Mouse (Mus musculus) adrenal gland, postnatal 10 days (tissue): Measurements from ENCODE around the gene Pfn4. TPM values are rescaled to one million over a fixed set of nuclear protein-coding genes. Genes with fewer than 3 reads are reported as not detected.
A peak's percentile ranks its signal among the peaks of the same experiment; 100 is the strongest.
"Not testable (repeated sequence)": the region's sequence is repeated elsewhere in the genome, so short reads cannot be mapped to it uniquely, and the experiment has no call there.

Experiments
- DNase-seq: peaks from one replicate; pipeline ENCODE4 v3.0.0; 2021; ENCODE audit warnings: mixed read lengths
- total RNA-seq, 2 experiments: library from RNA; stranded (reverse); gene quantifications; 2 replicates each; pipeline ENCODE4 v1.2.3; 2021

The Pfn4 gene
- total RNA-seq, 2 experiments from 2014 or later = 2.5 to 3.9 TPM

DNA sequence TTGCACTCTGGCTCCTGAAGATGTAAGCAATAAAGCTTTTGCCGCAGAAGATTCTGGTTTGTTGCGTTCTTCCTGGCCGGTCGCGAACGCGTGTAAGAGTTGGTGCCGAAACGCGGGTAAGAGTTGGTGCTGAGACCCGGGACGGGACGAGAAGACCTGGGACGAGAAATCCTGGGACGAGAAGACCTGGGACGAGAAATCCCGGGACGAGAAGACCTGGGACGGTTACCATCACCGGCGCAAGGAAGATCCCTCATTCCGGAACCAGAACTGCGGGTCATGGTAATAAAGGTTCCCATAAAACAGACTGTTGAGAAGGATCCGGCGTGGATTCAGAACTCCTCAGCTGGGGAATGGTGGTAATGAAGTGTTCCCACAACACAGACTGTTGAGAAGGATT, 19.3 kb downstream of the Pfn4 start:
- not testable (repeated sequence) for DNase-seq

DNA sequence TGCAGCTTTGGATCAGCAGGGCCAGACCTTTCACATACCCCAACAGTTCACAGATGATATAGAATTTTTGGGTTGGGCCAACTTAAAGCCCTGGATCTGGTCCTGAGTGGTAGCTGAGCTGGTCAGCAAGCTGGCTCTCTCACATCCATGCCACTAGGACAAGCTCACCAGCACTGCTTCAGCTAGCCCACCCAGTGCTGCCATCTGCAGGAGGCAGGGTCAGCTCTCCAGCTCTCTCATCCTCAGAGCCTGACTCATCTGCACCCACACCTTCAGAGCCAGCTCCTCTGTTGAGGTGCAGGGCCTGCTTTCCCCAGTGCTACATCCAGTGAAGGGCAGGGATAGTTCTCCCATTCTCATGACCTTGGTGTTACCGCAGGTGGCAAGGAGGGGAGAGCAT, 24.9 kb downstream of the Pfn4 start:
- peak; percentile 24 for DNase-seq

DNA sequence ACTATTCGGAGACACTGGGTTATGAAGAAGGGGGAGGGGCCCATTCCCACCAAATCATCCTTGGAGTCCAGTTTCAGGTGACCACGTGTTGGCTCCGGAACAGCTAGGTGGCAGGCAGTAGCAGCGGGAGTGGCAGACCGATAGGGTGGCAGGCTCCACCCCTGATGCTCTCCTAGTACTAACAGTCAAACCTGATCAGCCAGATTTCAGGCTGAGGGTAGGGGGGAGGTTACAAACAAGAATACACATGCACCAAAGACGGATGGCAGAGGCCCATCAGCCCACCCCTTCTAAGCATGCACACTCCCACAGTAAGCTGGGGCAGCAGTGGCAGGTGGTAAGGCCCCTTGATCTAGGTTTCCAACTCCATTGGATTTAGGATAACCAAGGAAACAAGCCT, 28.6 kb downstream of the Pfn4 start:
- DNase-seq = not testable (repeated sequence)

DNA sequence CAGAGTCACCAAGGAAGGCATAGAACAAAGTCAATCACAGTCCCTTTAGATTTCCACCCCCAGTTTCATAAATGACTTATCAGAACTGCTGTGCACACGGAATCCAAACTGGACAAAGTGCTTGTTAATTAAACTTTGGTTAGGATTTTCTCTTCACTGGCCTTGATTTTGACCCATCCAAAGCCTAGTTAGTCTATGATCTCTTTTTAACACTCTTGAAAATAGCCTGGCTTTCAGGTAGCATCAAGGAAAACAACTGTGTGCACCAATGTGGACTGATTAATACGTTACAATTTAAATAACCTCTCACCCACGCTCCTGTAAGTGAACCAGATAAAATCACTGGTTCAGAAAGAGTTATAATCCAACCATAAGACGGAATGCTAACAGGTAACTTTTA, 42.2 kb downstream of the Pfn4 start:
- DNase-seq = no peak

DNA sequence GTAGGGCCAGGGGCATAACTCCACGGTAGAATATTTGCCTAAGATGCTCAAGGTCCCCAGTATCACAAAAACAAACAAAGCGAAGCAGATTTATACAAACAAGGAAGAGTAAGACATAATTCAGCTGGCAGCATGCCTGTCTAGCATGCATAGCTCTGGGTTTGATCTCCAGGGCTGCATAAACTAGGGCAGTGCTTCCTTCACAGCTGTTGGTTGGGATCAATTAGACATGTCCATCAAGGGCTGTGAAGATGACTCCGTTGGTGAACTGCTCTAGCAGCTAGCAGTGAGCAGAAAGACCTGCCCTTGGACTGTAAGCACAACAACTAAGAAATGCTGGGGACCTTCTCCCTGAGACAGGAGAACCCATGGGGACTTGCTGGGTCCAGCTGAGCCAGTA, 42.9 kb downstream of the Pfn4 start:
- DNase-seq = no peak

DNA sequence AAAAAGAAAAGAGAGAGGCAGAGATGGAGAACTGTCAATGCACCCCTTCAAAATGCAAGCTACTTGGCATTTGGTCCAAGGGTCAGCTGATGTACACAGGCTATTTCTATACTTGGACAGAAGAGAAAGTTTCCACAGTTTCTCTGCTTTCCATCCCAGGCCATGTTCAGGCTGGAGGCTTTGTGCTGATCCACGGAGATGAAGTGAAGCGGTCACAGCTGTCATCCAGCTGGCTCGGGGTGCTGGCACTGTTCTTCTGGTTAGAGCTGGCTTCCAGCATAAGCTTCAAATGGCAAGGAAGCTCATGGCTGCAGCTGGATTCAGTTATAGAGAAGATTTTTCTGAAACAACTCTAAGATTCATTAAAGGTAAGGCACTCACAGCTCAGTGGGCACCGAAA, 44.8 kb downstream of the Pfn4 start:
- no peak for DNase-seq

DNA sequence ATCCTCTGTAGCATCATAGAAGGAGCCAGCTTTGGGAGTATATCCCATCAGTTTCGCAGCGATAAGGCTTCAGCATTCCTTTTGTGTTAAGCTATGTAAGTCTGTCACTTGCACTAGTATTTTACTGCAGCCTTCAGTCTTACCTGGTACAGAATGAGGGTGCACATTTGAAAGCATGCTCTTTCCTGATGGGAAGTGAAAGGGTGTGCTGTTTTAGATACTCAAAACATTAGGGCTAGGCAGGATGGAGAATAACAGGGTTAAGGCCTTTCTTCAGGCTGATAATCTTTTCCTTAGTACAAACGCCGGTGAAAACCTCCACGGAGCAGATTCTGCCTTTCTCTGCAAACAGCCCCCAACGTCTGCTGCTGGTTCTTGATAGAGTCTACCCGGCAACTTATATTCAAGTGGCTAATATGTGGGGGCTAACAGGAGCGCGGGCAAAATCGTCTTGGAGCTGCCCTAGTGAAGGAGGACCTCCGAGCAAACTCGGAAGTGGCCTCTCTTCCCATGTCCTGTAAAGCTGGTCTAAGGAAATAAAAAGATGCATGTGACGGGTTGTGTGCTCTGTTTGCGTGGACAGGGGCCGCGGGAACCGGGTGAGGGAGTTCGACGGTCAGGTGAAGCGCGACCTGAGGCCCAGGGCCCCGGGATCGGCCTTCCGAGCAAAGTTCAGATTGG, 48.0 kb downstream of the Pfn4 start:
- no peak for DNase-seq

DNA sequence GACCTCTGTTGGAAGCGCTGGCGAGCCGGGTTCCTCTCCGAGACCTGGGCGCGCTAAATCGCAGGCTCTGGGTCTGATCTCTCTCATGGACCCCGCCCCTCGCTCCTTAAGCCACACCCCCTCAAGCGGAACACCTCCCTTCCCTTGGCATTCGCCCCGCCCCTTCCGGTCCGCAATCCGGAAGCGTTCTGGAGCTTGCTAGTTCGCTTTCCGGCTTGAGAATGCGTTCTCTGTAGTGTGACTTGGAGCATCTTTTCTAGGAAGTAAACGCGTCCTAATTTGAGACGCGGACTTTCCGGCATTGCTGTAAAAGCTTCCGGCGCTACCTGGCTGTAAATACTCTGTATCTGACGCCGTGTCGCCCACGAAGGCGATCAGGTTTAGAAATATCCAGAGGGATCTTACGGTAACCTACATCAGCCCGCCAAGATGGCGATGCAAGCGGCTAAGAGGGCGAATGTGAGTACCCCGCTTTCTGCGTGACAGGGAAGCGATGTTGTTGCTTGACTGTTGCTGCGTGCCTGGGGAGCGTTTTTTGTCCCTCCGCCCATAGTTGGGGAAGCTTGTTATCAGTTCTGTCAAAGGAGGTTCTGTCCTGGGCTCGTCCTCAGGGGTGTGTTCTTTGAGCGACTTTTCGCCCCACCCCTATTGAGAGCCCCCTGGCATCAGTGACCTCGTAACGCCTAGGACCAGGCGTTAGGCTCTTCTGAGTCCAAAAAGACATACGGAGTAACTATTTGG, 48.7 kb downstream of the Pfn4 start, which contains the start of gene Sf3b6:
TSS of gene Sf3b6 (plus strand) at position 184 of the 741 bp plus-strand sequence.
- DNase-seq = peak; percentile 99

DNA sequence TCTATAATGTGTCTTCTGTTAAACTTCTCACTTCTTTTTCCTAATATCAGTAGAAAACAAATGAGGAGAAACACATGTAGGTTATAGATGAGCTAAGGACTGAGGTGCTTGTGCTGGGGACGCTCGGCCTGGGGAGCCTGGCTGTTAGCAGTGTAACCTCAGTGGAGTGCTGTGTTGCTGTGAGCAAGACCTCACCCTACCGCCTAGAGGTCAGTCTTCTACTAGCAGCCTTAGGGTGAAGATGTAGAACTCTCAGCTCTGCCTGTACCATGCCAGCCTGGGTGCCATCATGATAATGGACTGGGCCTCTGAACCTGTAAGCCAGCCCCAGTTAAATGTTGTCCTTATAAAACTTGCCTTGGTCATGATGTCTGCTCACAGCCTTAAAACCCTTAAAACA, 58.4 kb downstream of the Pfn4 start:
- DNase-seq = no peak

Other genes with a start within 250 kb of the Pfn4 start
- 10 to 100 TPM; 40.2 to 45.4 TPM for gene Itsn2, start 176.4 kb upstream of the Pfn4 start, total RNA-seq
- gene Gm3625, start 176.1 kb upstream of the Pfn4 start, total RNA-seq = not detected
- under 1 TPM; 0.15 to 0.76 TPM for gene Fam228a, start 30.6 kb upstream of the Pfn4 start, total RNA-seq
- gene Fam228b, start 245 bp downstream of the Pfn4 start, total RNA-seq = 10 to 100 TPM in 1 of 2 experiments, 1 to 10 TPM in 1; 8.6 to 17.3 TPM
- 100 to 1,000 TPM in 1 of 2 experiments, 10 to 100 TPM in 1; 87.9 to 101 TPM for gene Sf3b6, start 48.5 kb downstream of the Pfn4 start, total RNA-seq
- gene Fkbp1b, start 72.6 kb downstream of the Pfn4 start, total RNA-seq = 10 to 100 TPM; 10.6 to 19.8 TPM
- gene Wdcp, start 74.3 kb downstream of the Pfn4 start, total RNA-seq = 10 to 100 TPM in 1 of 2 experiments, 1 to 10 TPM in 1; 9.5 to 11.4 TPM
- 1 to 10 TPM; 2.3 to 4.6 TPM for gene Mfsd2b, start 105.3 kb downstream of the Pfn4 start, total RNA-seq
- gene Ubxn2a, start 138.7 kb downstream of the Pfn4 start, total RNA-seq = 10 to 100 TPM; 31.8 to 32.7 TPM
- 10 to 100 TPM; 27.3 to 34.4 TPM for gene Atad2b, start 148.3 kb downstream of the Pfn4 start, total RNA-seq